In genomic region chr4:106227428-106227827, GRCm38 (mm10) we compare ENCODE assay signal across 12 mouse cellular contexts.
DNase-seq lines count a peak whose midpoint lies in the region; ATAC-seq and TF ChIP-seq lines count a peak whose summit lies in the region.
"Had no signal": no experiment of that assay in that cellular context is flagged by ENCODE, and none has a peak within 500 bp of the region (broad histone marks: within the 10 kb centered on the region; RNA-seq: fewer than 3 reads in every experiment).

No protein-coding gene starts in this region.

- no peaks in the 10 kb centered on the region for H3K36me3 ChIP-seq in G1E (replicated peaks)
- H3K36me3 ChIP-seq: embryonic facial prominence, embryonic 15.5 days; heart, embryonic 13.5 days had no signal

- H3K4me1 ChIP-seq in G1E (ENCODE audit: insufficient read depth, low read depth, low read length): no peaks in the 10 kb centered on the region

- ATAC-seq in G1E (ENCODE audit: extremely low read depth, insufficient number of reproducible peaks, low FRiP score, poor library complexity, severe bottlenecking): no peak
- ATAC-seq: activated CD4-positive, CD25-positive, alpha-beta regulatory T cell, adult 4 months had no signal

- DNase-seq in heart, adult 11 months: peak; percentile 82
- DNase-seq in heart, postnatal 14 days: no peak
- peak; percentile 26 for DNase-seq in left cerebral cortex, postnatal 4 days
- DNase-seq in left cerebral cortex, postnatal 10 days (ENCODE audit: extremely low spot score in 1 of 2, low spot score in 2 of 2): no peak
- DNase-seq in G1E (ENCODE audit: low spot score) (no peak), MN1 (ENCODE audit: low spot score) (no peak)
- DNase-seq in hindlimb bud, embryonic 11.5 days (ENCODE audit: extremely low spot score, low read depth, low spot score): peak; percentile 6
- DNase-seq in urinary bladder, postnatal 4 days (ENCODE audit: low spot score in 2 of 2): no peak
- DNase-seq: cerebellum, adult 11 months had no signal

- intact Hi-C loops in heart, postnatal 14 days (cut with DNase I): loop anchor here (5.0 kb wide), 2 partner anchors 90 to 1315 kb away; partner anchors contain the start of genes Fyb2 and Usp24
- intact Hi-C loops in left cerebral cortex, postnatal 4 days (cut with DNase I): loop anchor here (10.0 kb wide), 1 partner anchor 1193 kb away; no protein-coding TSS in a partner anchor
- intact Hi-C loops in left cerebral cortex, postnatal 10 days (cut with DNase I): loop anchor here (10.0 kb wide), 1 partner anchor 1193 kb away; no protein-coding TSS in a partner anchor

- no peaks in the 10 kb centered on the region for H3K27me3 ChIP-seq in G1E (ENCODE audit: insufficient read depth, low read length)
- H3K27me3 ChIP-seq: embryonic facial prominence, embryonic 15.5 days had no signal

- H3K4me3 ChIP-seq in G1E (ENCODE audit: low read depth, low read length): 0 out of 2 replicates have a peak overlapping the region, but pooled peaks have one; percentile 4
- H3K4me3 ChIP-seq: embryonic facial prominence, embryonic 15.5 days; heart, embryonic 13.5 days had no signal

- TF ChIP-seq CTCF in G1E (IDR thresholded peaks at IDR 0.05; ENCODE audit: low read depth, low read length): no peak

- peaks cover 12% of the 10 kb centered on the region for H3K9me3 ChIP-seq in G1E (replicated peaks)
- H3K9me3 ChIP-seq: embryonic facial prominence, embryonic 15.5 days had no signal

Comparison
In these comparisons a context has a peak if more than half of its experiments do, and no peak if none do; other contexts are left out.
1. DNase-seq: peak in heart, adult 11 months (single experiment), left cerebral cortex, postnatal 4 days (single experiment) and hindlimb bud, embryonic 11.5 days (single experiment); none in heart, postnatal 14 days (0 of 2), left cerebral cortex, postnatal 10 days (0 of 2), G1E (single experiment), MN1 (single experiment) and urinary bladder, postnatal 4 days (0 of 2).